Comparison of ENCODE assay signal across 1 mouse cellular context in the genomic region with DNA sequence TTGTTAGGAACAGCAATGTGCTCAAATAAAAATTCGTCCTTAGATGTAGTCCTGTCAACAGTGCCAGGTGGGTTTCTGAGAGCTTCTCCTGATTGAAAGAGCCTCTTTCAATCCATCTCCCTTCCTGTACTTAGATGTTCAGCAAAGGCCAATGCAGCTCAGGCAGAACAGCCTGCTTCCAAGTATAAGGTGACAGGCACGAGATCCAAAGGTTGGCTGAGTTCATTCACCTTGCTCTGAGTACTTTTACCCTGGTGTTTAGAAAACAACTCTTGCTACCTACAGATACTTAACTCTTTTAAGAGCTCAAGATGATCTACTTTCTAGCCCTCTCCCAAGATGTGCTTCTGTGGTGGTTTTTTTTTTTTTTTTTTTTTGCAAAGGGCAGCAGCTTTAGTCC.
TF ChIP-seq lines count a peak whose summit lies in the region.

No protein-coding gene starts in this region.

TF ChIP-seq in CH12.LX, 34 proteins besides CTCF, POLR2A, EP300 and RAD21 (continued from another document):
- TF ChIP-seq MAX (IDR thresholded peaks at IDR 0.05; ENCODE audit: low read length) (no peak), SMC3 (IDR thresholded peaks at IDR 0.05; ENCODE audit: low read depth, low read length) (no peak), MXI1 (IDR thresholded peaks at IDR 0.05; ENCODE audit: low read depth, low read length) (no peak), USF1 (IDR thresholded peaks at IDR 0.05; ENCODE audit: low read depth, low read length) (no peak), POLR2AphosphoS2 (IDR thresholded peaks at IDR 0.05; ENCODE audit: low read depth, low read length) (no peak; the same call in 1 of the 2 replicates), RCOR1 (conservative IDR thresholded peaks at IDR 0.05; ENCODE audit: low read depth, low read length) (no peak), ZNF384 (IDR thresholded peaks at IDR 0.05; ENCODE audit: low read depth, low read length) (no peak), CHD2 (IDR thresholded peaks at IDR 0.05; ENCODE audit: low read length) (no peak), TBP (conservative IDR thresholded peaks at IDR 0.05; ENCODE audit: low read depth, low read length) (no peak), GABPA (IDR thresholded peaks at IDR 0.05; ENCODE audit: insufficient replicate concordance, low read depth, low read length) (no peak), HCFC1 (IDR thresholded peaks at IDR 0.05; ENCODE audit: low read depth, low read length) (no peak), BHLHE40 (IDR thresholded peaks at IDR 0.05; ENCODE audit: low read depth, low read length) (no peak), MAZ (IDR thresholded peaks at IDR 0.05; ENCODE audit: low read depth, low read length) (no peak)
